Mouse (Mus musculus) neural tube, embryonic 11.5 days (tissue): ENCODE measurements around the gene Slc16a5. TPM values are rescaled to one million over a fixed set of nuclear protein-coding genes. Genes with fewer than 3 reads are reported as not detected.

Experiments used
- ATAC-seq: fragments of 200-750 bp; cut with Nextera tagmentation; 2 replicates; pipeline ENCODE4 v1.8.0; 2017; ENCODE audit warnings: moderate number of reproducible peaks, mild to moderate bottlenecking, moderate TSS enrichment, moderate library complexity; ENCODE audit not compliant: insufficient read depth, low FRiP score, low TSS enrichment
- DNase-seq: peaks from one replicate; pipeline ENCODE4 v3.0.0-alpha.2; 2015; ENCODE audit warnings: low spot score
- H3K27ac ChIP-seq: fragments of 300-500 bp; sonication (generic); 2 replicates; pipeline ENCODE4 v1.5.1; 2014; ENCODE audit warnings: low read depth, mild to moderate bottlenecking, low read length
- H3K27me3 ChIP-seq: fragments of 300-500 bp; sonication (generic); 2 replicates; pipeline ENCODE4 v1.6.1; 2014; ENCODE audit warnings: mild to moderate bottlenecking, low read length, mixed read lengths; ENCODE audit not compliant: control insufficient read depth, insufficient read depth
- H3K36me3 ChIP-seq: fragments of 300-500 bp; sonication (generic); 2 replicates; pipeline ENCODE4 v1.6.1; 2014; ENCODE audit warnings: mild to moderate bottlenecking, low read length, moderate library complexity, mixed read lengths; ENCODE audit not compliant: control insufficient read depth, insufficient read depth
- H3K4me1 ChIP-seq: fragments of 300-500 bp; sonication (generic); 2 replicates; pipeline ENCODE4 v1.6.1; 2014; ENCODE audit warnings: low read length, mixed read lengths; ENCODE audit not compliant: control insufficient read depth, insufficient read depth
- H3K4me2 ChIP-seq: fragments of 300-500 bp; sonication (generic); 2 replicates; pipeline ENCODE4 v1.6.1; 2014; ENCODE audit warnings: low read depth, mild to moderate bottlenecking, moderate library complexity
- H3K4me3 ChIP-seq: fragments of 300-500 bp; sonication (generic); 2 replicates; pipeline ENCODE4 v1.5.1; 2014; ENCODE audit warnings: low read depth, low read length
- H3K9ac ChIP-seq: fragments of 300-500 bp; sonication (generic); 2 replicates; pipeline ENCODE4 v1.6.1; 2014; ENCODE audit warnings: mild to moderate bottlenecking, low read length
- H3K9me3 ChIP-seq: fragments of 300-500 bp; sonication (generic); 2 replicates; pipeline ENCODE4 v1.6.1; 2016; ENCODE audit warnings: low read length; ENCODE audit not compliant: control insufficient read depth
- WGBS: fragments of 180-500 bp; shearing (Covaris S2); extraction: QIAGEN DNeasy Blood & Tissue Kit; methylation state at CpG from one replicate; pipeline ENCODE4 v1.1.7; 2014; 5-methylcytosine and 5-hydroxymethylcytosine counted together
- polyA plus RNA-seq: library from polyadenylated mRNA; unstranded; fragments of >200 nt; fragmentation: Nextera tagmentation; extraction: Ambion mirVana; gene quantifications from 2 replicates; pipeline ENCODE4 v1.2.1, GENCODE M21; 2014

Gene Slc16a5
- polyA plus RNA-seq, result 0.11 and 0.22 TPM in 2 replicates

DNA sequence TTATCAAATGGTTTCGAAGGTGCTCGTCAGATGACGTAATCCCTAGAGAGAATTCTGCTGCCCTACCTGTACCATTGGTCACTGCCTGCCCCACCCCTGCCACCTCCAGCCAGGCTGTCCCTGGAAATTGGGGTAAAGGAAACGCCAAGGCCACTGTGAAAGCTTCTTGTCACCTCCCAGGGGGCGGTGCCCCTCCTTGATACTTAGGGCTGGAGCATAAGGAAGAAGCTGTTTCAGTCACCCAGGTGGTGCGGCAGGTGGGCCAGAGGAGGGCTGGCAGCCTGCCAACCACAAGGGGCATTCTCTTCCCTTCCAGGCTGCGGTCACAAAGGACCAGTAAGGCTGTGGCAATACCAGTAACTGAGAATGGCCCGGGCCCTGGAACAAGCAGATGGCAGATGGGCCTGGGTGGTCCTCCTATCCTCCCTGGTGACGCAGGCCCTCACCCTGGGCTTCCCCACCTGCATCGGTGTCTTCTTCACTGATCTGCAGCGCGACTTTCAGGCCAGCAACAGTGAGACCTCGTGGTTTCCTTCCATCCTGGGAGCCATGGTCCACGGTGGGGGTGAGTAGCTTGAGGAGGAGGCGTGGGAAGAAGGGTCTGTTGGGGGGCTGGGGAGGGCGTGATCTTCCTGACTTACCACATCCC is at the start of gene Slc16a5:
Gene Slc16a5 (plus strand): TSS at position 232 of the 649 bp plus-strand sequence.
- H3K9ac ChIP-seq, result no peak within 1 kb of the TSS
- no peaks in the 10 kb centered on the region for H3K9me3 ChIP-seq
- H3K4me1 ChIP-seq, result peaks cover 3% of the 10 kb centered on the region; the same call in 1 of the 2 replicates
- DNase-seq (no peak), ATAC-seq (no peak)
- no peak within 1 kb of the TSS for H3K4me3 ChIP-seq
- 78% methylated on average over 16 of the region's 16 CpGs for WGBS
- H3K27me3 ChIP-seq, result no peaks in the 10 kb centered on the region
- H3K27ac ChIP-seq, result no peak within 1 kb of the TSS
- no peaks in the 10 kb centered on the region for H3K36me3 ChIP-seq
- H3K4me2 ChIP-seq, result no peak within 1 kb of the TSS

DNA sequence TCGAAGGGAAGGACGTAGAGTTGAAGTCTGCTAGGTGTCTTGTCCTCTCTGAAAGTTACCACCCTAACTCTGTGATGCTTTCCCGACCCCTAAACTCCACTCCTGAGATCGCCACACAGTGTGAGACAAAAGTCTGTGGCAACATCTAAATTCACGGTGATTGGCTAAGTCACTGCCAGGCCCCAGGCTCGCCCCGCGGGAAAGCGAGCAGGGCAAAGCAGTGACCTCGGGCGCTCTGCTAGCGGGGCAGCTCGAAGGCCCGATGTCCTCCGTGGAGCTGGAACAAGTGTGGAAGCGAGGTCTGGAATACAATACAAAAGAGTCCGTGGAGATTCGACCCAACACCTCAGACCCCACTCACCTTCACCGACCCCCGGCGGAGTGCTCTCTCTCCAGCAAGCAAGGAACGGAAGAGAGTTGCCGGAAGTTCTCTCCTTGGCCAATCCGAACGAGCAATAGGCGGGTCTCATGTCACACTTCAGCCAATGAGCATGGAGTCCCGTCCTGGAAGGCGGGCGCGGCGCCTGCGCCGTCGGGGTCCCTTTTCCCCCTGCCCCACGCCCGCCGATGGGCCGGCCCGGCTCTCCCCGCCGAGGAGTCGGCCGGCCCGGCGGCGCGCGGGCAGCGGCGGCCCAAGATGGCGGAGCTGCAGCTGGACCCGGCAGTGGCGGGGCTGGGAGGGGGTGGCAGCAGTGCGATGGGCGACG is 42.6 kb upstream of the Slc16a5 start, which contains the start of the genes Atp5h and Kctd2:
Gene Atp5h (minus strand): TSS at position 432 of the 707 bp plus-strand sequence.
Gene Kctd2 (plus strand): TSS at position 598 of the 707 bp plus-strand sequence.
- H3K27me3 ChIP-seq, result no peaks in the 10 kb centered on the region
- H3K9me3 ChIP-seq, result no peaks in the 10 kb centered on the region
- DNase-seq (peak; percentile 98), ATAC-seq (peak; percentile 97)
- under 1% methylated on average over 54 of the region's 56 CpGs for WGBS
- H3K36me3 ChIP-seq, result peaks cover 9% of the 10 kb centered on the region; the same call in 1 of the 2 replicates
- peak within 1 kb of the TSS; percentile 90 for H3K4me2 ChIP-seq
- peaks cover 14% of the 10 kb centered on the region for H3K4me1 ChIP-seq
- peak within 1 kb of the TSS; percentile 75 for H3K27ac ChIP-seq
- H3K9ac ChIP-seq, result peak within 1 kb of the TSS; percentile 95
- H3K4me3 ChIP-seq, result peak within 1 kb of the TSS; percentile 96

GRCm38 (mm10) chr11:115420336-115421190 is 41.7 kb upstream of the Slc16a5 start:
- Histone ChIP-seq H3K4me1 (peaks cover 14% of the 10 kb centered on the region), H3K27me3 (no peaks in the 10 kb centered on the region), H3K9ac (peak overlapping the region; percentile 95), H3K9me3 (no peaks in the 10 kb centered on the region), H3K36me3 (peaks cover 5% of the 10 kb centered on the region; the same call in 1 of the 2 replicates), H3K4me3 (peak overlapping the region; percentile 96), H3K27ac (peak overlapping the region; percentile 75), H3K4me2 (peak overlapping the region; percentile 87)
- peak; percentile 71 for ATAC-seq
- peak; percentile 49 for DNase-seq
- 3% methylated on average over 43 of the region's 45 CpGs for whole genome bisulfite sequencing

DNA sequence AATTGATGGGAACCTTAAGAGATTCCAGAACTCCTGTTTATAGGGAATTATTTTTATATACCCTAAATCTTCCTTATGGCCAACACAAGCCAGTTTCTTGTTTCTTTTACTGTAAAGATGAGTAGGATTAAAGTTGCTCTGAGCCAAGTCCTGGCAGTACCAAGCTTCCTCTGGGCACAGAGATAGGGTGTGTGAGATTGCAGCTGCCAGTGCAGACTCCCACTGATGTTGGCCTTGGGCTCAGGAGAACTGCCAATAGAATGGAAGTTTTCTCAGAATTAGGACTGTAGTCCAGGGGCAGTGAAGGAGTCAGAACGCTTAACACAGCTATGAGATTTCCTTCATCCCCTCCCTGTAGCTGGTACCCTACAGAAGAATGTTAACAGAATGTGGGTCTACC is 40.9 kb upstream of the Slc16a5 start:
- DNase-seq (no peak), ATAC-seq (no peak)
- Histone ChIP-seq H3K4me3 (no peak overlapping the region), H3K27ac (no peak overlapping the region), H3K9me3 (no peaks in the 10 kb centered on the region), H3K4me2 (peak overlapping the region; percentile 87), H3K9ac (no peak overlapping the region), H3K27me3 (no peaks in the 10 kb centered on the region), H3K4me1 (peaks cover 14% of the 10 kb centered on the region), H3K36me3 (peaks cover 1% of the 10 kb centered on the region; the same call in 1 of the 2 replicates)
- 63% methylated on average over 1 of the region's 1 CpGs for WGBS

DNA sequence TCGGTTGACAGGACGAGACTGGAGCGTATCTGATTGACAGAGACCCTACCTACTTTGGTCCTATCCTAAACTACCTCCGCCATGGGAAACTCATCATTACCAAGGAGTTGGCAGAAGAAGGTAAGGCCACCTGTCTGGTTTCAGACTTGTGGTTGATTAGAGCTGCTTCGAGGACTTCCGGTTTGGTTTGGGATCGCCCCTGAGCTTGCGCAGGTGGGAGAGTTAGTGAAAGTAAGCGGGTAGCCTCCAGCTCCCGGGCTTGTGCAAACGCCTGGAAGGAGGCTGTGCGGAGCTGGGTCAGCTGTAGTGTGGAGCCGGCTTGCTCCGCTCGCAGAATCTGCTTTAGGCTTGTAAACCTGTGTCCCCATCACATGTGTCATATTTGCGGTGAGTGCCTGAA is 40.3 kb upstream of the Slc16a5 start:
- Histone ChIP-seq H3K27me3 (no peaks in the 10 kb centered on the region), H3K4me3 (no peak overlapping the region), H3K9me3 (no peaks in the 10 kb centered on the region), H3K4me2 (no peak overlapping the region), H3K27ac (no peak overlapping the region), H3K36me3 (no peaks in the 10 kb centered on the region), H3K9ac (no peak overlapping the region), H3K4me1 (peaks cover 14% of the 10 kb centered on the region)
- WGBS, result 92% methylated on average over 16 of the region's 16 CpGs
- DNase-seq, result no peak
- ATAC-seq, result no peak

GRCm38 (mm10) chr11:115423091-115423490 is 39.2 kb upstream of the Slc16a5 start:
- 84% methylated on average over 3 of the region's 3 CpGs for WGBS
- Histone ChIP-seq H3K9ac (no peak overlapping the region), H3K4me1 (peaks cover 14% of the 10 kb centered on the region), H3K4me2 (no peak overlapping the region), H3K9me3 (no peaks in the 10 kb centered on the region), H3K36me3 (no peaks in the 10 kb centered on the region), H3K4me3 (no peak overlapping the region), H3K27me3 (no peaks in the 10 kb centered on the region), H3K27ac (no peak overlapping the region)
- ATAC-seq (no peak), DNase-seq (no peak)

DNA sequence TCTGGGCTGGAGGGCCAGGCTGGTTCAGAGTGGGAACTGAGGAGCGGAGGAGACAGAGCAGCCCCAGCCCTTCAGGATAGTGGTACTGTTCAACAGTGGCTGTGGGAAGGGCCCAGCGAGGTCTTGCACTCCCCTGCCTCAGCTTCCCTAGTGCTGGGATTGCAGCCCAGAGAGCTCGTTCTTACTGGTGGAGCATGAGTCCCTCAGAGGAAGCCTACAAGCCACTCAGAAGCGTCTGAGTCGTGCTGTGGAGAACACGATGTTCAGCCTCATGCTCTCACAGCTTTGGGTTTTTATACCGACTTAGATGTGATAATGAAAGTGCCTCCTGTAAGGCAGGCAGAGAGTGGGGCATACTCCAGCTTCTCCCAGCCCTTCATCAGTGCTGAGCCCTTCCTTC is 37.6 kb upstream of the Slc16a5 start:
- no peak overlapping the region for H3K27ac ChIP-seq
- peaks cover 3% of the 10 kb centered on the region; the same call in 1 of the 2 replicates for H3K36me3 ChIP-seq
- H3K27me3 ChIP-seq, result no peaks in the 10 kb centered on the region
- no peak overlapping the region for H3K4me2 ChIP-seq
- H3K4me1 ChIP-seq, result 0 out of 2 replicates have a peak, but pooled peaks cover 6% of the 10 kb centered on the region
- H3K9me3 ChIP-seq, result no peaks in the 10 kb centered on the region
- ATAC-seq (no peak), DNase-seq (no peak)
- H3K4me3 ChIP-seq, result no peak overlapping the region
- WGBS, result 83% methylated on average over 7 of the region's 7 CpGs
- no peak overlapping the region for H3K9ac ChIP-seq

DNA sequence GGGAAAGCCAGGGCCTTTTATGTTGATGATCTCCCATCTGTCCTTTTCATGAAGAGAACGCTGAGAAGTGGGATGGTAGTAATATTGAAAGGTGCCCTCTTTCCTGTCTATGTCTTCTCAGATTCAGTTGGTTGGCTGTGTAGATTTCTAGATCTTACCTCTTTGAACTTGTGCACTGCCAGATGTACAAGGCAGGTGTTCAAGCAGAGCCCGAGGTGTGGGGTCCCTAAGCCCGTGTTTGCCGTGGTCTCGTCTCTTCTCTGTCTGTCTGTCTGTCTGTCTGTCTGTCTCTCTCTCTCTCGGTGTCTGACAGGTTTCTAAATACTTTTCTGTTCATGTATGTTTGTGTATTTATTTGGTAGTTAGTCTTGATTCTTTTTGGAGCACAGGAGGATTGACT is 36.6 kb upstream of the Slc16a5 start:
- no peak for DNase-seq
- WGBS, result 87% methylated on average over 6 of the region's 6 CpGs
- H3K27me3 ChIP-seq, result no peaks in the 10 kb centered on the region
- H3K27ac ChIP-seq, result no peak overlapping the region
- no peak for ATAC-seq
- H3K4me1 ChIP-seq, result 0 out of 2 replicates have a peak, but pooled peaks cover 6% of the 10 kb centered on the region
- H3K4me3 ChIP-seq, result no peak overlapping the region
- no peaks in the 10 kb centered on the region for H3K9me3 ChIP-seq
- no peak overlapping the region for H3K9ac ChIP-seq
- H3K4me2 ChIP-seq, result no peak overlapping the region
- H3K36me3 ChIP-seq, result peaks cover 8% of the 10 kb centered on the region
